Mouse (Mus musculus) kidney, embryonic 15.5 days (tissue): ENCODE results near the gene Calm3. TPM values are rescaled to one million over a fixed set of nuclear protein-coding genes. Genes with fewer than 3 reads are reported as not detected.
A peak's percentile ranks its signal among the peaks of the same experiment; 100 is the strongest.

Experiments
- ATAC-seq: fragments of 200-750 bp; cut with Nextera tagmentation; replicated peaks from 2 replicates; pipeline ENCODE4 v1.8.0; 2017; ENCODE audit warnings: moderate TSS enrichment; ENCODE audit not compliant: low FRiP score
- H3K27ac ChIP-seq: fragments of 300-500 bp; sonication (generic); 2 replicates; pipeline ENCODE4 v1.5.1; 2015; ENCODE audit warnings: mild to moderate bottlenecking, inconsistent platforms
- H3K27me3 ChIP-seq: fragments of 300-500 bp; sonication (generic); 2 replicates; pipeline ENCODE4 v1.6.1; 2015; ENCODE audit warnings: inconsistent platforms
- H3K36me3 ChIP-seq: fragments of 300-500 bp; sonication (generic); 2 replicates; pipeline ENCODE4 v1.6.1; 2015; ENCODE audit warnings: inconsistent platforms
- H3K4me1 ChIP-seq: fragments of 300-500 bp; sonication (generic); 2 replicates; pipeline ENCODE4 v1.6.1; 2015; ENCODE audit warnings: inconsistent platforms
- H3K4me2 ChIP-seq: fragments of 300-500 bp; sonication (generic); 2 replicates; pipeline ENCODE4 v1.6.1; 2015; ENCODE audit warnings: moderate library complexity, mild to moderate bottlenecking, inconsistent platforms
- H3K4me3 ChIP-seq: fragments of 300-500 bp; sonication (generic); replicated peaks from 2 replicates; pipeline ENCODE4 v1.5.1; 2015; ENCODE audit warnings: mild to moderate bottlenecking, inconsistent platforms
- H3K9ac ChIP-seq: fragments of 300-500 bp; sonication (generic); 2 replicates; pipeline ENCODE4 v1.6.1; 2015; ENCODE audit warnings: mild to moderate bottlenecking, inconsistent platforms
- H3K9me3 ChIP-seq: fragments of 300-500 bp; sonication (generic); replicated peaks from 2 replicates; pipeline ENCODE4 v1.6.1; 2016; ENCODE audit warnings: inconsistent platforms
- WGBS: fragments of 180-500 bp; shearing (Covaris S2); methylation state at CpG from one replicate; pipeline ENCODE4 v1.1.7; 2015; ENCODE audit warnings: mixed read lengths; 5-methylcytosine and 5-hydroxymethylcytosine counted together
- polyA plus RNA-seq: library from polyadenylated mRNA; unstranded; fragments of >200 nt; fragmentation: Nextera tagmentation; extraction: Ambion mirVana; gene quantifications from 2 replicates; pipeline ENCODE4 v1.2.1, GENCODE M21; 2015

Gene Calm3
- polyA plus RNA-seq, 1 experiment from 2014 or later: 124 TPM

DNA sequence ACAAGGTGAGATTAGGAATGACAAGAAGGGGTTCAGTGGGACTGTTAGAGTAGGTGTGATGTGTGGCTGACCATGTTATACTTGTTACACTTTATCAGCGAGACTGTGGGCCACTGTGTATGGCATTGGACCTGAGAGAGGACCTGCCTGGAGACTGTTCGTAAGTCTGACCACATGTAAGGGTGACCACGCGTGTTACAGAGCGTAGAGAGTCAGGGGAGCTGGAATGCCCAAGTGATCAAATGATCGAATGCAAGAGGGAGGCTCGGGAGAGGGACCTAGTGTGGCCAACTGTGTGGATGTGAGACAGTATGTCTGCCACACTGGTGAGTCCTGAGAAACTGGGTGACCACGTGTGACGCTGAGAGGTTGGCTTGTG lies 31.6 kb downstream of the Calm3 start:
- Histone ChIP-seq H3K4me3 (peak overlapping the region; percentile 42), H3K27me3 (peaks cover 30% of the 10 kb centered on the region), H3K9me3 (no peaks in the 10 kb centered on the region), H3K27ac (no peak overlapping the region), H3K4me1 (peaks cover 49% of the 10 kb centered on the region), H3K9ac (no peak overlapping the region), H3K36me3 (peaks cover 7% of the 10 kb centered on the region), H3K4me2 (peak overlapping the region; percentile 71)
- 44% methylated on average over 9 of the region's 9 CpGs for WGBS
- no peak; the same call in 1 of the 2 replicates for ATAC-seq

DNA sequence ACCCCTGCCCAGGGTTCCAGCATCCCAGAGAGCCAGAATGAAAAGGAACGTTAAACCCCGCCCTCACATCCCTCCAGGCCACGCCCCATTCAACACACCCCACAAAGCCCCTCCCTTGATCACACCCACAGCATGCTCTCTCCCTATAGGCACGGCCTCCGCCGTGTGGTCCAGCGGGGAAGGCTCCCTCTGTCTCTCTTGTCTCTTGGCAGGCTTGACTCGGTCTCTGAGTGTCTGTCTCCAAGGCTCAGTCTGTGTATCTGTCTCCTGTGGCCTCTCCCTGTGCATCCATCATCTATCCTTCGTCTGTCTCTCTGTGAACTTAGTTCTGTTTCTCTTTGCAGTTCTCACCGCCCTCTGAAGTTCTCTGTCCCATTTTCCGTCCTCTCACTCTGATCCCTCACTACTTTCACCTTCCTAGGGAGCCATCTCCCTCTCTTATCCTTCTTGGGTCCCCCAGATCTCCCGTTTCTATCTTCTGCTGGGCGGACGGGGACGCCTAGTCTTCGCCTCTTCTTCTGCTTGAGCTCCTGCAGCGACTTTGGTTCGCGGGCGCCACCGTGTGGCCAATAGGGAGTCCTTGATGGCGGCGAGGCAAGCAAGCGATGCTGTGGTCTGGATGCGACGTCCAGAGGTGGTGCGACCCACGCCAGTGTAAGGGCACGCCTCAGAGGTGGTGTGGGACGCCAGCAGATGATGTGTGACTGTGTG lies 32.1 kb downstream of the Calm3 start, which contains the start of gene Gng8:
Gene Gng8 (plus strand): TSS at position 146 of the 711 bp plus-strand sequence.
- H3K9ac ChIP-seq: peak within 1 kb of the TSS; percentile 29

DNA sequence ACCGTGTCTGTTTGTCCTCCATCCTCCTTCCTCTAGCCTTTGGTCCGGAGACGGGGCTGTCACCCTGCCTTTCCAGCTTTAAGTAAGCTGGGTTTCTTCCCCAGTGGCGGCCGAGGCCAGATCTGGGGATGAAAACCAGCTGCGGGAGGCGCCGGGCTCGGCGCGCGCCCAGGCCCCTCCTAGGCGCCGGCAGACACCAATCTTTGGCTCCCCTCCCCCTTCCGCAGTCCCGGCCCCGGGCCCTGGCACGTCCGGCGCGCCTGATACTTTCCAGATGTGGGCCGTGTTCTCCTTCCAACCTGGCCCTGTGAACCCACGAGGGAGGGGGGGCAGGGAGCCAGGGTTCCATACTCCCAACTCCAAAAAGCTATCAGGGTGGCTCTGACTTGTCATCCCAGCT lies 33.0 kb downstream of the Calm3 start:
- Histone ChIP-seq H3K9me3 (peaks cover 6% of the 10 kb centered on the region), H3K4me3 (peak overlapping the region; percentile 23), H3K4me2 (peak overlapping the region; percentile 71), H3K27ac (peak overlapping the region; percentile 91), H3K36me3 (peaks cover 21% of the 10 kb centered on the region), H3K4me1 (peaks cover 49% of the 10 kb centered on the region), H3K9ac (no peak overlapping the region), H3K27me3 (peaks cover 39% of the 10 kb centered on the region)
- WGBS: 0% methylated on average over 23 of the region's 23 CpGs
- peak; percentile 78 for ATAC-seq

More for the DNA sequence above, 32.1 kb downstream of the Calm3 start, which contains the start of gene Gng8:
- Histone ChIP-seq H3K4me2 (peak within 1 kb of the TSS; percentile 71), H3K36me3 (peaks cover 12% of the 10 kb centered on the region), H3K4me1 (peaks cover 49% of the 10 kb centered on the region), H3K27ac (peak within 1 kb of the TSS; percentile 91), H3K9me3 (no peaks in the 10 kb centered on the region), H3K4me3 (peak within 1 kb of the TSS; percentile 42), H3K27me3 (peaks cover 31% of the 10 kb centered on the region)
- under 1% methylated on average over 30 of the region's 30 CpGs for WGBS
- ATAC-seq: peak; percentile 83

DNA sequence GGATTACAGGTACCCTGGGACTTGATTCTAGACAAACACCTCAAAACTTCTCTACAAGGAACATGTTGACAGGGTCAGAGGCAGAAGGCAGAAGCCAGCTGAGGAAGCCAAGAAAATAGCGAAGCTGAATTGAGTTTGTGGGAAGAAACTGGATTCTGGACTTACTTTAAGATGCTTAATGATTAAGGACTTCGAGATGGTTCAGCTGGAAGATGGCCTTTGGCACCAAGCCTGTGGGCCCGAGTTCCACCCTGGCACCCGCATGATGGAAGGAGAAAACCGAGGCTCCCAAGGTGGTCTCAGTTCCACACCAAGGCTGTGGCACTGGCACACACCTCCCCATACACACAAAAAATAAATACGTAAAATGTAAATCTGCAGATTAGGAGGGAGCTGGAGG lies 33.4 kb downstream of the Calm3 start:
- H3K4me3 ChIP-seq: peak overlapping the region; percentile 23
- no peak for ATAC-seq
- WGBS: 25% methylated on average over 6 of the region's 6 CpGs

DNA sequence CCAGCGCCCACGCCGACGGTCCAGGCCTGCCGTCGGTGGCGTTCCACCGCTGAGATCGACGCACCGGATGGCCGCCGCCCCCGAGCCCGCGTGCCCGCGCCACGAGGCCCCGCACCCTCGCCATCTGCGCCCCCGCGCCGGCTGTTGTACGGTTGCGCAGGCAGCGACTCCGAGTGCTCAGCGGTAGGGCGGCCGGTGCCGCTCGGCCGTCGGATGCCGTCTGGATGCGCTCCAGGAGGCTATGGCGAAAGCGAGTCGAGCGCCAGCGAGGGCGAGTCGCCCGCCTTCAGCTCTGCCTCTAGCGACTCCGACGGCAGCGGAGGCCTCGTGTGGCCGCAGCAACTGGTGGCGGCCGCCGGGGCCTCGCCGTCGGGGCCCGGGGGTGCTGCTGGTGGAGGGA lies 38.0 kb downstream of the Calm3 start:
- H3K27ac ChIP-seq: no peak overlapping the region

More for the DNA sequence above, 33.4 kb downstream of the Calm3 start:
- H3K27me3 ChIP-seq: peaks cover 43% of the 10 kb centered on the region
- H3K4me2 ChIP-seq: peak overlapping the region; percentile 71
- H3K9me3 ChIP-seq: peaks cover 10% of the 10 kb centered on the region
- no peak overlapping the region for H3K9ac ChIP-seq
- H3K27ac ChIP-seq: peak overlapping the region; percentile 91
- peaks cover 50% of the 10 kb centered on the region for H3K4me1 ChIP-seq
- H3K36me3 ChIP-seq: peaks cover 25% of the 10 kb centered on the region

DNA sequence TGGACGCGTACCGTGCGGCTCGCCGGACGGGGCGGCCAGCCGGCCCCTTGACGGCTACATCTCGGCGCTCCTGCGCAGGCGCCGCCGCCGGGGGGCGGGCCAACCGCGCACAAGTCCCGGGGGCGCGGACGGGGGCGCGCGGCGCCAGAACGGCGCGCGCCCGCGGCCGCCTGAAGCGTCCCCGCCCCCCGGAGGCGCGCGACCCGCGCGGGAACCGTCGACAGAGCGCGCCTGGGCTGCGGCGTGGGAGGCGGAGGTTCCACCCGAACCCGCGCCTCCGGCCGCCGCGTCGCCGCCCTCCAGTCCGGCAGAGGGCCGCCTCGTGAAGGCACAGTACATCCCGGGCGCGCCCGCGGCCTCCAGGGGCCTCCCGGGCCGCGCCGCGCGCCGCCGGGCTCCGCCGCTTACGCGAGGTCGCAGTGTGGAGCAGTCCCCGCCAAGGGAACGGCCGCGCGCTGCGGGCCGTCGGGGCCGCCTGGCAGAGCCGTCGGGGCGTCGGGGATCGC lies 38.6 kb downstream of the Calm3 start:
- Histone ChIP-seq H3K4me2 (peak overlapping the region; percentile 51), H3K4me1 (peaks cover 17% of the 10 kb centered on the region), H3K9ac (no peak overlapping the region), H3K27ac (no peak overlapping the region), H3K4me3 (peak overlapping the region; percentile 38), H3K36me3 (peaks cover 56% of the 10 kb centered on the region), H3K9me3 (peaks cover 18% of the 10 kb centered on the region), H3K27me3 (peaks cover 33% of the 10 kb centered on the region)
- WGBS: 23% methylated on average over 86 of the region's 95 CpGs
- peak; percentile 46 for ATAC-seq

More for the DNA sequence above, 38.0 kb downstream of the Calm3 start:
- 54% methylated on average over 59 of the region's 59 CpGs for WGBS
- ATAC-seq: no peak
- Histone ChIP-seq H3K4me1 (peaks cover 16% of the 10 kb centered on the region), H3K4me3 (peak overlapping the region; percentile 38), H3K36me3 (peaks cover 56% of the 10 kb centered on the region), H3K27me3 (peaks cover 33% of the 10 kb centered on the region), H3K4me2 (peak overlapping the region; percentile 51), H3K9me3 (peaks cover 18% of the 10 kb centered on the region), H3K9ac (no peak overlapping the region)

DNA sequence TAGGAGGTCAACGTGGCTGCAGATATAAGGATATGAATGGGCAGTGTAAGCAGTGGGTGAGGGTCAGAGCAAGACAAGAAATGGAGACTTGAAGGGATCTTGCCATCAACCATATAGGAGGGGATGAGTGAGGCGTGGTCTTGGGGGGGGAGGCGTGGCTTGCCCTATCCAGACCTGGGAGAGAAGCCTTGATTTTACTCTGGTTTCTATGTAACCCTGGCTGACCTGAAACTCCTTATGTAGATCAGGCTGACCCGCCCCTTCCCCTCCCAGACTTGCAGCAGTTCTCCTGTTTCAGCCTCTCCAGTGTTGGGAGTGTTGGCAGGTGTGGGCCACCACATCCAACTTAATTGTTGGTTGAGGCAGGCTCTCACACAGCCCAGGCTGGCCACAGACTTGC lies 39.6 kb downstream of the Calm3 start:
- Histone ChIP-seq H3K4me3 (no peak overlapping the region), H3K27me3 (peaks cover 33% of the 10 kb centered on the region), H3K9ac (no peak overlapping the region), H3K9me3 (peaks cover 18% of the 10 kb centered on the region), H3K4me2 (no peak overlapping the region), H3K27ac (no peak overlapping the region), H3K4me1 (peaks cover 24% of the 10 kb centered on the region), H3K36me3 (peaks cover 56% of the 10 kb centered on the region)
- 72% methylated on average over 4 of the region's 4 CpGs for WGBS
- no peak for ATAC-seq

DNA sequence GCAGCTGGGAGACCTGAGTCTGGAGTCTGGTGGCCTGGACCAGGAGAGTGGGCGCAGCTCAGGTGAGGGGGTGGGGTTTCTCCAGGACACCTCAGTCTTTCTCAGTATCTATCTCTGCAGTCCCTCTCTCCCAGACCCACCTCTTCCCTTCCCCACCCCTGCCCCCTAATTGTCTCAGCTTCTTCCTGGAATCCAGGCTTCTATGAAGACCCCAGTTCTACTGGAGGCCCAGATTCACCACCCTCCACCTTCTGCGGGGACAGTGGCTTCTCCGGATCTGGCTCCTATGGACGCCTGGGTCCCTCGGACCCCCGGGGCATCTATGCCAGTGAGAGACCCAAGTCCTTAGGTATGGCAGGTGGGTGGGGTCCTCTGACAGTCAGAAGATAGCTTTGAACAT lies 40.8 kb downstream of the Calm3 start:
- ATAC-seq: no peak
- Histone ChIP-seq H3K36me3 (peaks cover 59% of the 10 kb centered on the region), H3K4me3 (no peak overlapping the region), H3K27me3 (peaks cover 33% of the 10 kb centered on the region), H3K4me1 (peaks cover 33% of the 10 kb centered on the region), H3K9me3 (peaks cover 18% of the 10 kb centered on the region), H3K4me2 (no peak overlapping the region), H3K27ac (no peak overlapping the region), H3K9ac (no peak overlapping the region)
- WGBS: 96% methylated on average over 6 of the region's 6 CpGs

DNA sequence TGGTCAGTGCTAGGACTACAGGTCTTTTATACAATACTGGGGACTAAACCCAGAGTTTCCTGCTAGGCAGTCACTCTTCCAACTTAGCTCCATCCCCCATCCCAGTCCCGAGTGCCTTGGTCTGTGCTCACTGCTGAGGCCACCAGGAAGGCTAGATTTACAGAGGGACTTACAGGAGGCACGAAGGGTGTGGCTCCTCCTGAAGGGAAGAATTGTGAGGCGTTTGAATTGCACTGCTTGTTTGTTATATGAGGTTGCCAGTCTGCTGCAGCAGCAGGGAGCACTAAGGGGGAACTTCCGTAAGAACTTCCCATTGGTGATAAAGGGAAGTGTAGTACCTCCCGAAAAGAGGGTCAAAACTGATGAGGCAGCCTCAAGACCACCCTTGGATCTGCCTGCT lies 43.3 kb downstream of the Calm3 start:
- ATAC-seq: no peak
- Histone ChIP-seq H3K9me3 (peaks cover 9% of the 10 kb centered on the region), H3K36me3 (peaks cover 35% of the 10 kb centered on the region), H3K4me1 (peaks cover 49% of the 10 kb centered on the region), H3K4me3 (no peak overlapping the region), H3K27me3 (peaks cover 17% of the 10 kb centered on the region), H3K27ac (peak overlapping the region; percentile 74), H3K9ac (no peak overlapping the region), H3K4me2 (peak overlapping the region; percentile 22; the same call in 1 of the 2 replicates)
- 42% methylated on average over 5 of the region's 5 CpGs for WGBS

DNA sequence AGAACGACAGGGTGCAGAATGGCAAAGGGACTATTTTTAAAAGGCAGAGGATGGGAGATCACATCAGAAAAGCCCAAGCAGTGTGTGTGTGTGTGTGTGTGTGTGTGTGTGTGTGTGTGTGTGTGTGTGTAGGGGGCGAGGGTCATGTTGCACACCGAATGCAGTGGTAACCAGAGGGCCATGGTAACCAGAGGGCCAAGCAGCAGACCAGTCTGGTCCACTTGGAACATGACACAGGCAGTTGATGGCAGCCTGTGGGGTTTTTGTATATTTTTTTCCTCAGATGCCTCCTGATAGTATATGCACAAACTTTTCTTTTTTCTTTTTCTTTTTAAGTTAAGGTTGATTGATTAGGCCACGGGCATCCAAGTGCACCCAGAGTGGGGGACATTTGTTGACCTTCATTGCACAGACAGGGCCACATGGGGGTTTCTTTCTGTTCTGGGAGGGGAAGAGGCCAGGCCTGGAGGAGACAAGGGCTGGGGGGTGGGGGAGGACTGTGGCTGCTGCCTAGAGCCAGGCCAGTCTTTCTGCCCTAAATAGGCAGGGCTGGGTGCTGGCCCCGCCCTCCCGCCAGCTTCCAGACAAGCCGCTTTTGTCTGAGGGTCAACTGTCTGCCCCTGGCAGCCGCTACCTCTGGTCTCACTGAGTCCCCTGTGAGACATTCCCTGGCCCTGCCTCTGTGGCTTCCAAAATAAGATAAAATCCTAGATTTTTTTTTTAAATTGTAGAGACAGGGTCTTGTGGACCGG lies 43.9 kb downstream of the Calm3 start:
- ATAC-seq: peak; percentile 26; the same call in 1 of the 2 replicates
- peaks cover 28% of the 10 kb centered on the region for H3K36me3 ChIP-seq
- no peak overlapping the region for H3K4me3 ChIP-seq
- H3K9me3 ChIP-seq: peaks cover 2% of the 10 kb centered on the region
- H3K27ac ChIP-seq: peak overlapping the region; percentile 74
- peaks cover 10% of the 10 kb centered on the region for H3K27me3 ChIP-seq
- H3K4me2 ChIP-seq: peak overlapping the region; percentile 22; the same call in 1 of the 2 replicates
- peaks cover 46% of the 10 kb centered on the region for H3K4me1 ChIP-seq
- WGBS: 29% methylated on average over 9 of the region's 9 CpGs
- H3K9ac ChIP-seq: no peak overlapping the region

DNA sequence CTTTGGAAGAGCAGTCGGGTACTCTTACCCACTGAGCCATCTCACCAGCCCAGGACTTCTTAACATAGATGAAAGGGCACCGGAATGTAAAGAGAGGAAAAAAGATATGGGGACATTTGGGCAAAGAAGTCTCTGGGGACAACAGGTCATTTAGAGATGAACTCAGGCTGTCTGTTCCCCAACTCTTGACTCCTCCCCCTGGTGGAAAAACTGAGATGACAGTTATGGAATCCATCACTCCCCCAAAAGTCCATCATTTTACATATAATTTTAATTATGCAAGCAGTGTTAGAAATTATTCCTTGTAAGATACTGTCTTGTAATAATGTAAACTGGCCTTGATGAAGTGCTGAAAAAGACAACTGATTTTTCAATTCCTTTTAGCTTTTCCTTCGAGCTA lies 46.2 kb downstream of the Calm3 start:
- H3K36me3 ChIP-seq: peaks cover 8% of the 10 kb centered on the region
- H3K4me1 ChIP-seq: peaks cover 45% of the 10 kb centered on the region
- H3K27me3 ChIP-seq: no peaks in the 10 kb centered on the region
- WGBS: 85% methylated on average over 3 of the region's 3 CpGs
- no peaks in the 10 kb centered on the region for H3K9me3 ChIP-seq
- H3K9ac ChIP-seq: no peak overlapping the region
- H3K27ac ChIP-seq: no peak overlapping the region
- no peak overlapping the region for H3K4me2 ChIP-seq
- no peak overlapping the region for H3K4me3 ChIP-seq
- ATAC-seq: no peak

DNA sequence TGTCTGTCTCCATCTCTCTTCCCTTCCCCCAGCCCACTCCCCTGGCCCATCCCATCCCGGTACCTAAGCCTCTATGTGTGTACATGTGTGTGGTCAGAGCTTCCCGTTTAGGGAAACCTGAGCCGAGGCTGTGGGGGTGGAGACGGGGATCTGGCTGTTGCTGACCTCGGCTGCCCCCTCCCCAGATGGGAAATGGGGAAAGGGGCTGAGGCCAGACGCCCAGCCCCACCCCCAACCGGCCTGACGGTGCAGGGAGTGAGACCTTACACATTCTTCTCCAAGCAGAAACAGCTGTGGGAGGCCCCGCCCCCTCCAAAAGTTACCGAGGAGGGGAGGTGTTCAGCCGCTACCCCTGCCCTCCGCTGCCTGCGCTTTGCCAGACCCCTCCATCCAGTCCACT lies 47.3 kb downstream of the Calm3 start:
- Histone ChIP-seq H3K9ac (peak overlapping the region; percentile 81), H3K4me3 (peak overlapping the region; percentile 81), H3K9me3 (no peaks in the 10 kb centered on the region), H3K27ac (peak overlapping the region; percentile 81), H3K4me1 (peaks cover 45% of the 10 kb centered on the region), H3K27me3 (no peaks in the 10 kb centered on the region), H3K36me3 (peaks cover 14% of the 10 kb centered on the region; the same call in 1 of the 2 replicates), H3K4me2 (peak overlapping the region; percentile 96)
- 3% methylated on average over 13 of the region's 13 CpGs for WGBS
- peak; percentile 3; the same call in 1 of the 2 replicates for ATAC-seq
